Mouse (Mus musculus) brain, adult 2 months (tissue): ENCODE measurements around the gene Gjb2.
A peak's percentile ranks its signal among the peaks of the same experiment; 100 is the strongest.

Experiments
- DNase-seq: peaks from one replicate; pipeline ENCODE4 v3.0.0; 2011; ENCODE audit warnings: low read depth, low spot score

The Gjb2 gene

GRCm38 (mm10) chr14:57069906-57070305 lies 34.6 kb downstream of the Gjb2 start:
- DNase-seq, result peak; percentile 45

- DNase-seq, result no peak
Measured at GRCm38 (mm10) chr14:57066053-57066452, 38.4 kb downstream of the Gjb2 start.

DNA sequence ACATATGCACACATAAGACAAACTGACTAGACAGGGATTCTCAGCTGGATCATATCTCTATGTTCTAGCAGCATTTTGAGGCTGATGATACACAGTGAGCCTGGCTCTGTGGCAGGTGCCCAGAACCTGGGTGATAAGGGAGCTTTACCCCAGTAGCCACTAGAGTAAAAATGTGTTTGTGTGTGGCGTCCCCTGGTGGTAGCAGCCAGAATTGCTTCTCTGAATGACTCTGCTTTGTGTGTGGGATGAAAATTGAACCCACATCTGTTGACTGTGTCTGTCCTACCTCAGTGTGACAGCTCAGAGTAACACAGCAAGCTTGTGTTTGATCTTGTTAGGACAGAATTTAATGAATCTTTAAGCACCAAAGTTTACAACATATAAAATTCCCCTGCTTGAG lies 44.5 kb downstream of the Gjb2 start:
- peak; percentile 61 for DNase-seq

- DNase-seq, result peak; percentile 9
Measured at GRCm38 (mm10) chr14:57057563-57058321, 46.8 kb downstream of the Gjb2 start, which contains the start of gene Gja3. Gene Gja3 (minus strand): TSS chr14:57058100.

- no peak for DNase-seq
Measured at GRCm38 (mm10) chr14:57057204-57057562, 47.3 kb downstream of the Gjb2 start.

- no peak for DNase-seq
Measured at GRCm38 (mm10) chr14:57052713-57053112, 51.8 kb downstream of the Gjb2 start.
